Mouse (Mus musculus): ENCODE measurements around the gene Zfp511.

Zfp511 gene

DNA sequence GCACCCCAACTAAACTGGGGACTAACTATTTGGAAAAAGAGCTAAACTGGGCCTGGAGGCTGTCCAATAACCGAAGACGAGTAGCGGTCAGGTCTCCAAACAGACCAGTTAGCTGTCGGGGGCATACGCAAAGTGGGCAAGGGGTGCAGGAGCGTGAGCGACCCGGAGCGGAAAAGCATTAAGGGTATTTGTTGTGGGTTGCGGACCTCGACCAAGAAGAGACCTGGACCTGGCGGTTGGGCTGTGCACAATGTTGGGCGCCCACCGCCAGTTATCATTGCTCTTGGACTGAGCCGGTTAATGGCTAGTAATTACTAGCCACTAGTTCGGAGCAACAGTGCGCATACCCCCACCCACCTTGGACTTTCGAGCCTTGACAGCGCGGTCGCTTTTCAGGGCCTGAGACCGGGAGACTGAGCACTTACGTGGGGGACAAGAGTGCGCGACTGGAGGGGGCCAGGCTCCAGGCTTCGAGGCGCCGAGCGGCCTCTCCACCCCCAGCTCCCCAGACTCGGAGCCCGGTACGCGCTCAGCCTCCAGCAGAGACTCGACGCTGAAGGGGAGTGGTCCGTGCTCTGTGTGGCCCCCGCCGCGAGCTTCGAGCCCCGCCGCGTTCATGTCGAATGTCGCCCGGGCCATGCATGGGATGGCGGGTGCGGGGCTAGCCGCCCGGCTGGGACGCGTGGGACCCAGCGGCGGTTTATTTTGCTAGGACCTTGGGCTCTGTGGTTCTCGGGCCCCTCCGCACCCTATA is 12.3 kb downstream of the Zfp511 start, which contains the start of gene Msx3:
Msx3 (minus strand) TSS at position 729 of the 754 bp plus-strand sequence.
- no peak for DNase-seq (ENCODE audit: low read depth)

DNA sequence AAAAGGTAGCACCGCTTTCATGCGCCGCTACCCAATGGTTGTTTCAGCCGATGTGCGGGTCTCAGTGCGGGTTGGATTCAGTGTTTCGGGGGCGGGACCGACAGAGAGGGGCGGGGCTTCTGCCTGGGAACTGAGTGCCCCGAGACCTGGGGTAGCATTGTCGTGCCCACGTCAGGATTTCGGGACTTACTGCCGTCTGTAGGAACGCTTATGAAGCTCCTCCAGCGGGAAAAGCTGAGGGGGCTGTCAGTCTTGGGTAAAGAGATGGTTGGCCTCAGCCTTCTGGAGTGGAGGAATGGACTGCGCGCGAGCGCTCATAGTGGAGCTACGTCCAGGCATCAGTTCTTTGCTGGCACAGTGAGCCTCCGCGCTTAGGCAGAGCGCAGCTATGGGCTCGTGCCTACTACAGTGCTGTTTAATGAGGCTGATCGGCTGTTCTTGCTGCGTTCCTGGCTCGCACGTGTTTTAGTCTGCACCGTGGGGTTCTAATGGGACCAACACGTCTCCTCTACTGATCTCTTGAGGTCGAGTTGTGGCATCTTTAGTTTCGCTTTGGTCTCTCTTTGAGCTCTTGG is 13.0 kb downstream of the Zfp511 start:
- DNase-seq (ENCODE audit: low read depth): no peak

DNA sequence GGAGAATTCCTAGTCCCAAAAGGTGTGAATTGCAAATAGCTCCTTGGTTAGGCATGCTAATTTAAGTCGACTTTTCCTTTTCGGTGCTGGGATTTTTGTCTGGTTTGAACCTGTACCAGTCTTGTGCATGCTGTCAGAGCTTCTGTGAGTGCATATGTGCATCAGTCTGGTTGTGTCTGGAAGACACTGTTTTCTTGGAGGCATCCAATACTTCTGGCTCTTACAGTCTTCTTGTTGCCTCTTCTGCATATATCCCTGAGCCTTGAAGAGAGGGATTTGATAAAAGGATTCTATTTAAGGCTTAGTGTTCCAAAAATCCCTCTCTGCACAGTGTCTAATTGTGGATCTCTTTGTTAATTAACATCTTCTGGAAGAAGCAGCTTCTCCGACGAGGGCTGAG is 17.9 kb downstream of the Zfp511 start:
- no peak for DNase-seq (ENCODE audit: low read depth)

DNA sequence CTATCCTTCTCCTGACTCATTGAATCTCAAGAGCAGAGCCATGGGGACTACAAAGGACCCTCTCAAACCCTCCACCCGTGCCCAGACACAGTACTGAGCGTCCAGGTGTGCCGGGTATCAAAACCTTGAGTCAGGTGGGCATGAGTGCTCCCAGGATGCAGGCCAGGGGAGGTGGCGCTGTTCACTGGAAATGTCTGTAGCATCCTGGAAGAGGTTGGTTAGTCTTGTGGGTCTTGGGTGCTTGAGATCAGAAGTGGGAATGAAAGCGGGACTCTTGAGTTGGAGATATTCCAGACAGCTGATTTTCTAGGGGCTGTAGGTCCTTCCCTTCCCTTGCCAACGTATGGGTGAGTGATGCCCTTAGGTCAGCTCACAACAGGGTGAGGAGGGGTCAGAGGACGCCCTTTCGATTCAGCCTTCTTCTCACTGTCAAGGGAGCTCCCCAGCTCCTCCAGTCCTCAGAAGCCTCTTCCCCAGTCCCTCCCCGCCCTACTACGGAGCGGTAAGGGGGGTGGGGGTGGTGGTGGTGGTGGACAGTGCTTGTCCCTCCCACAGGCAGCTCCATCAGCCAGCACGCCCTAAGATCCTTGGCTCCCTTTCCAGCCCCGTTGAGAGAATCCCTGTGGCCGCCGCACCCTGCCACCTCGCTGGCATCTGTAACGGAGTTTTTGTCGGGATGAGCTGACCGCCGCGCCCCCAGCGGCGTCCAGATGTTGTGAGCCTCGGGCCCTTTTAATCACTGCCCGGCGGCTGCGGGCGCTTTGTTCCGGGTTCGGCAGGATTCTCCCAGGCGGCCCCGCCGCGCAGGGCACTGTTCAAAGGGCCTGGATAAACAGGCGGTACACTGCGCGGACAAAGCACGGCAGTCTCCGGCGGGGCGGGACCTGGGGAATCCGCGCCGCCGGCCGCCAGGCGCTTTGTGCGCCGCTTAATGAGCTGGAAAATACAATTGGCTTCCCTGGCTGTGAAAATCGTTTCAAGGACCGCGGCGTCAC is 21.5 kb downstream of the Zfp511 start:
- DNase-seq (ENCODE audit: low read depth): no peak

DNA sequence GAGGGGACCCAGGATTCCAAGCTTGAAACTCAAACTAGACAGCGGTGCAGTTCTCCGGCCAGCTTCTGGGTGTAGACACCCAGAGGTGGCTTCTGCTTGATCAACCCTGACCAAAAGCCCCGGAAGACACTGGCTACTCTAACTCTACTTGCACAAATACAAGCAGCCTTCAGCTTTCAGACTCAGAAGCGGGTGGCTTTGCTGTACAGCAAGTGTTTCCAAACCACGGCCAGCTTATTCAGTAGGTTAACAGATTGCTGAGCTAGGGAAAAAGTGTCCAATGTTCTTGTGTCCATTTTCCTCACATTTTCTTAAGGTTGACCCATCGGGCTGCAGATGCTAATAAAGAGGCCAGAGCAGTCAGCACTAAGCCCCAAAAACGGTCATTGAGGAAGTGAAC is 22.3 kb downstream of the Zfp511 start:
- DNase-seq (ENCODE audit: low read depth): no peak

DNA sequence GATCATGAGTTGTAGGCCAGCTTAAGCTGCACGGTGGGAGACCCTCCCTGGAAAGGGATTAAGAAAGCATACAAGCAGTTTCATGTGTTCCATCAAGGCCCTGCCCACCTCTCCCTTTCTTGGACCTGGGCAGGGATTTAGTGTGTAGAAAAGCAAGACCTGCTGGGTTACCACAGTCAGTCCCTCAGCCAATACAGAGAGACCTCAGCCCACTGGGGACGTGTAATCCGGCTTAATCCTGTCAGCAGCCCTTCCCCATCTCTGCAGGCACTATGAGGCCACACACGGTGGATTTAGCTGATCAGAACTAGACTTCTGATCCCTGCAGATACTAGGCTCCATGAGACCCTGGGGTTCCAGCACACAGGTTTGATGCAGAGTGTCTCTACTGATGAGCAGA is 23.4 kb downstream of the Zfp511 start:
- DNase-seq (ENCODE audit: low read depth): no peak

DNA sequence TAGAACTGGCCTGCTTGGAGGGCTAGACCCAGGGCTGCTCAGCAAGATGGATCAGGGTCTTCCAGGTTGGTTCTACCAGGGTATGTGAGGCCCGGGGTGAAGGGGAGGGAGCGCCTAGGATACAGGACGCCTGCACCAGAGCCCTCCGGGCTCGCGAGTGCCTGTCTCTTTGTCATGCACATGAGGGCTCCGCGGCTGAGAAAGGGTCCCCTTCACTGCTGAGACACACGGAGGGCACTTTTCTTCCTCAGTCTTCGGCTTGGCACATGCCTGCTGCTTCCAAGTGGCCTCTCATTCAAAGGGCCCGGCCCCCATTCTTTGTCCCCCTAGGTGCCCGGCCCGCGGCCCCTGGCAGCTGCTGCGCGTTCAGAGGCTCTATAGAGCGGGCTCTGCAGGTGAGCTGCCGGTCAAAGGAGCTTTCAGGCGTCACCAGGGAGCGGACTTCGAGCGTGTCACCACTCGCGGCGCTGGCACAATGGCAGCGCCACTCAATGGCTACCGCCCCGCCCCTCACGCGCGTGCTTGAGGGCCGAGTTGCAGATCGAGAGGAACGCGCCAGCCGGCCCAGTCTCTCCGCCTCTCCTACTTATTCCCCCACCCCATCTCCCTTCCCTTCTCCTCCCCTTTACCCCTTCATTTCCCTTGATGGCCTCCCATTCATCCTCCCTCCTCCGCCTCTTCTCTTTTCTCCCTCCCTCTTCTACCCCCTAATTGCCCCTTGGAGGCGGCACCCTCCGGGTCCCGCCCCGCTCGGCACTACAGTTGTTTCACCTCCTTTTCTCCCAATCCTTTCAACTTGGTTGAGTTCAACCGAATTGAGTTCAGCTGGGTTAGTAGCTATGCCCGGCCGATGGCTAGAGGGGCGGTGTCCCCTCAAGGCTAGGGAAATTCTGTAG is 25.0 kb downstream of the Zfp511 start:
- DNase-seq (ENCODE audit: low read depth): no peak

DNA sequence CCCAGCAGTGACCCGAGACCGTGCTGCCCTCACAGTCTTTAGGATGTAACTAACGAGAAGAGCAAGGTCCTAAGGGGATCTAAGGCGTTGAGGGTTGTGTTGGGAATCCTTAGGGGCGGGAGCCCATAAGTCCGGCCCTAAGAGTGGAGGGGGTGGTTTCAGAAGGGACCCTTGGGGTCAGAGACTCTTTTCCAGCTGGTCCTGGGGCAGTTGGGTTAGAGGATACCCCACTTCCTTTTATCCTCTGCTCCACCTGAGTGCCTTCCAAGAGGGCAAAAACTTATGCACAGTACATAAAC is 25.6 kb downstream of the Zfp511 start:
- DNase-seq (ENCODE audit: low read depth): no peak

DNA sequence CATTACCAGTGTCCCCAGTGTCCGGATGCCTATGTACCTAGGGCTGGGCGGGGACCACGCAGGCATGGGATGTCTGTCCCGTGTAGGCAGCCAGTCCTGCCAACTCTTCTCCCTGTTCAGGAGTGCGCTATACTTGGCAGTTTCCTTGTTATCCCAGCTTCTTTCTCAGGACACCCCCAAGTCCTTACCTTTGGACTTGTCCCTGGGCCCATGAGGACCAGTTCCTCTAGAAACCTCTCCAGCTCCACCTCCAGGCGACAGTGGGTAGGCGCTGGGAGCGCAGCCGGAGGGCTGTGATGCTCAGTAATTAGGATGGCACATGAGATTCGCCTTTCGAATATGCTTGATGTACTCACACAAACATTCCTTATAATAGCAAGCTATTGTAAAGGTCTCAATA is 26.1 kb downstream of the Zfp511 start:
- DNase-seq (ENCODE audit: low read depth): no peak

DNA sequence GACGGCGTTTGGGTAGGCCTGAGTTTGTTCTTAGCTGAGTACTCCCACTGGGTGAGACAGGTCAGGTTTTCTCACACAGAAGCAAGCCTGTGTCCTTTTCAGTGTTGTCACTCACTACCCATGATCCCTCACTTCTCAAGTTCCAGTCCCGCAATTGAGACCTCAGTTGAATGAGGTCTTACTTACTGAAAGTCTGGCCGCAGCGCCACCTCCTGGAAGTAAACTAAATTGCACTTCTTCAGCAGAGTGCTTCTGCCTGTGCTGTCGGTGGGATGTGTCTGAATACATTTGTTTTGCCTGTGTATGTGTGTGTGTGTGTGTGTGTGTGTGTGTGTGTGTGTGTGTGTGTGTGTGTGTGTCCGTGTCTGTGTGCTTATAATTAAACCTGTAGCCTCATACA is 26.9 kb downstream of the Zfp511 start:
- DNase-seq (ENCODE audit: low read depth): peak; percentile 55

DNA sequence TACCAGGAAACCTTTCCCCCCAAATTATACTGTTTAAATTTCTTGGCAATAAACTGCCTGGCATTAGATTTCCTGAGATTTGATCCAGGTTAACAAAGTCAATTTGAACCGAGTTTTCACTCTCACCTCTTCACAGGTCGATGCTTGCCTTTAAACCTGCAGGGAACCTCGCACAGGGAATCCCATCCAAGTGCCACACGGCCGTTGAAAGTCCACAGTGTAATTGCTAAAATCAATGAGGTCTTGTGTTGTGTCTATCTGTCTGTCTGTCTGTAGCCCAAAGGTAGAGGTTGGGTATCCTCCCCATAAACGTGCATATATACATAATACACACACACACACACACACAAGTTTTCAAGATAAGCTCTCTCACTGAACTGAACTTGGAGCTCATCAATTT is 31.2 kb downstream of the Zfp511 start:
- no peak for DNase-seq (ENCODE audit: low read depth)

DNA sequence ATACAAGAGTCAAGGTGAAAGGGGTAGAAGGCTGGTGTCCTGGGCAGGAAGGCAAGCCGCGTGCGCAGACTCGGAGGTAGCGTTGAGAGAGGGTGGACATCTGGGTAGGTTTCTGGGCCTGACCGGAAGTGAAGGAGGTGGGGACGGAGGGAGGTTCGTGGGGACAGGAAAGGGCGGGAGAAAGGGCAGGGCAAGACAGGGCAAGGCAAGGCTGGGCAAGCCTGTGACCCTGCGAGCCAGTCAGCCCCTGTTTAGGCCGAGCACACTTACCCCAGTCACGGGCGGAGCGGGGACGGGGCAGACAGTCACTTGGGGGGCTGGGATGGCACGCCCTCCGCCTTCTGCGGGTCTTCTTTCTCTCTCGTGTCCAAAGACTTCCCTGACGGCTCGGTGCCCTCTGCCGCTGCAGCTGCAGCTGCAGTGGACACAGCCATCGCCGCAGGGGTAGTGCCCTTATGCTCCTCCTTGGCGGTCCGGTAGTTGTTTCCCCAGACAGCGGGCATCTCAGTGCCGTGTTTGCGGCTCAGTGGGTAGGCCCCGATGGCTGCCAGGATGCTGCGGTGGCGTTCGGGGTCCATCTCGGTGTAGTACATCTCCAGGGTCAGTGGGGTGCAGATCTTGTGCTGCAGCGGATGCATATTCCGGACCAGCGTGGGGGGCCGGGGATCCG is 34.0 kb downstream of the Zfp511 start:
- no peak for DNase-seq (ENCODE audit: low read depth)

DNA sequence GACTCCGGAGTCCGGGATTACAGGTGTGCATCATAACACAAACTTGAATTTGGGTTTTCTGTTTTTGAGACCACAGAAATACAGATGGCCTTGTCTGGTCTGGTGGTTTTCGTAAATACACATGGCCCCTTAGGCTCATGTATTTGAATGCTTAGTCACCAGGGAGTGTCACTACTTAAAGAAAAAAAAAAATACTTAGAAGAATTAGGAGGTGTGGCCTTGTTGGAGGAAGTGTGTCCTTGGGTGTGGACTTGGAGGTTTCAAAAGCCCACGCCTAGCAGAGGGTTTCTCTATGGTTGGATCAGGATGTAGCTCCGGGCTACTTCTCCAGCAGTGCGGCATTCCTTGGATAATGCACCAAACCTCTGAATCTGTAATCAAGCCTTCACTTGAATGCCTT is 41.5 kb downstream of the Zfp511 start:
- DNase-seq (ENCODE audit: low read depth): no peak

DNA sequence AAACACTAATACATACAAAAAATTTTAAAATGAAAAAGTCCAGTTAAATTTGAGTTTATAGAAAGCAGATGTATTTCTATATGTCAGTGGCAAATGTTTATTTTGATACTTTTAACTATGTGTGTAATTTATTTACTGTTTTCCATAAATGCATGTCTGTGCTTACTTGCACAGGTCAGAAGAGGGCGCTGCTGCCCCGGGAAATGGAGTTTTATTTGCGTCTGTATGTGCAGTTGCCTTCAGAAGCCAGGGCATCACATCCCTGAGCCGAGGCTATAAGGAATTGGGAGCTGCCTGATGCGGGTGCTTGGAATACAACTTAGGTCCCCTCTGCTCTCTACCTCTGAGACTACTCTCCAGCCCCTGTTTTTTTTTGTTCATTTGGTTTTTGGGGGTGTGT is 42.5 kb downstream of the Zfp511 start:
- peak; percentile 71 for DNase-seq (ENCODE audit: low read depth)

DNA sequence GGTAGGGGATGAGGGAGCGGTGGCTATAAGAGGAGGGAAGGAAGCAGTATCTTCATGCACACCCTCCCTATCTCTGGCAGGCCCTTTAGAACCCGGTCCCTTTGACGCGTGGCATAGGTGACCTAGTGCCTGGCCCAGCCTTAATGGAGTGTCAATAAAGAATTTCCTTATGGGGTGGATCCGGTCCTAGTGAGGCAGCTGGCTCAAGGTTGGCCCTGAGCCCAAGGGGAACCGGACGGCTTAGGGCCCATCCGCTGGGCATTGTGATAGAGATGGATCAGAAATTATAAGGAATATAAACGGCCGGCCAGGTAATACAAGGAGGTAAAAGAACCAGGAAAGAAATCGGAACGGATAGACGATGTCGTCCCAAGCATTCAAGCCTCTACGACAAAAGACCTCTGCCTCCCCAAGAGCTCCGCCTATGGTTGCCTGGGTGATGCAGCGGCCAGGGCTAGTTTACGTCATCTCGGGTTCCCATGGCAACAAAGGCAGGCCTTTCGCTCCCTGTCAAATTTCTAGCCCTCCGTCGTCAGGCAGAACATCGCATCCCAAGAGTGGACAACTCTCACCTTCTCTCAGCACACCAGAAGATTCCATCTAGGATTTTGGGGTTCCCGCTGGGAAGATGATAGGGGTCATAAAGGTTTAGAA is 44.4 kb downstream of the Zfp511 start:
- DNase-seq (ENCODE audit: low read depth): peak; percentile 38

DNA sequence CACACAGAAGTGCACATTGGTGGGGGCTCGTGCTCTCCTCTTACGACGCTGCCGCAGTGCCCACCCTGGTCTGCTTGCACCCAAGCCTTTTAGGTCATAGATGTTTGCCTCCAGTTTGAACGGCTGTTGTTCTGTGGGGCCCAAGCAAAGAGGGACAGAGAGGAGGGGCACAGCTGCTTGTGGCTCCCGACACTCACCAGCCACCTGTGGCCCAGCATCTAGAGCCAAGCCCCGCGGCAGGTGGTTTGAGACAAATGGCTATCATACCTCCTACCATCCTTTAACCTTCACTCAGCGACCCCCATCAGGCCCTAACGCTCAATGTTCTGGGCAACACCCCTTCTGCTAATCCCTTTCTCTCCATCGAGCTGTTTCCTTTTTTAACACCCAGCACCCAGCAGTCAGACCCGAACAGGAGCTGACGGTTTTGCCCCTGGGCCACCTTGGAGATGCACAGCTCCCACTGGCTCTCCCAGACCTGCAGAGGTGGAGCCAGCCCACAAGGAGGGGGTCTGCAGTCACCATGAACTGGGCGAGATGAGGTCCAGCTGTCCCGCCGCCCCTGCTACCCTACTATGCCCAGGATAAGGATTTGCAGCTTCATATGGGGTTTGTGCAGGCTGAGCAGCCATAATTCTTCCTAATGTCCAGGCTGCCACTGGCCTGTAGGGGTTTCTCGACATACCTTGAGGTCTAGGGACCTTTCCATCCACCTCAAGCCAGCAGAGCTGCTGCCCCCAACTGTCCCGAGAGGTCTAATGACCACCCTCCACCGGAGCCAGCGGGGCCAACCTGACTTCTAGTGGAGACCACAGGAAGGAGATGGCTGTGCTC is 45.4 kb downstream of the Zfp511 start:
- DNase-seq (ENCODE audit: low read depth): no peak

DNA sequence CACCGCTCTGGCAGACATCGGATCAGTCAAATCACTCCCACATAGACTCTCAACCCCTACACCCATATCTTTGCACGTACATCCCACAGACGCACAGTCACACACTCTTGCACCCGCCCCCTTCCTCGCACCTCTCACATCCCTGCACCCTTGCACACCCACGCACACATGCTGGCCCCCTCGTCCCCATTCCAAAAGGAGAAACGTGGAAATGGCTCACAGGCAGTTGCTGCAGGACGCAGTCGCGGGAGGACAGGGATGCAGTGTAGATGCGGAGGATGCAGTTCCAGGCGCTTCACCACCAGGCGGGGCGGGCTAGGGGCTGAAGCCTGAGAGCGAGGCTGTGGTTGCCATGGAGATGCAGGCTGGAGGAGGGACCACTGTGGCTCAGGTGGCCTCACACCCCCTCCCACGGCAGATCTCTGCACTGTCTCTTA is 46.1 kb downstream of the Zfp511 start, which contains the start of gene Caly:
Caly (minus strand) TSS at position 307 of the 437 bp plus-strand sequence.
- no peak for DNase-seq (ENCODE audit: low read depth)

Measured in c-Kit-positive CD71-positive TER-119-negative erythroid progenitor cells, embryonic 14.5 days (primary cell).